Mouse (Mus musculus) heart, embryonic 14.5 days (tissue): ENCODE data around the gene Tcaf3. TPM values are rescaled to one million over a fixed set of nuclear protein-coding genes. Genes with fewer than 3 reads are reported as not detected.

Experiments
- ATAC-seq: fragments of 200-750 bp; cut with Nextera tagmentation; 2 replicates; pipeline ENCODE4 v1.8.0; 2017; ENCODE audit warnings: low read depth, moderate TSS enrichment; ENCODE audit not compliant: insufficient number of reproducible peaks, insufficient read depth, low FRiP score
- H3K27ac ChIP-seq, 2 experiments: fragments of 200-500 bp in 1 of 2; fragments of 300-500 bp in 1 of 2; sonication (generic) in 1 of 2; replicated peaks in 1 of 2; 2 replicates each; pipeline ENCODE4 v1.5.1; 2012 to 2014; ENCODE audit warnings: low read depth in 2 of 2, low read length in 2 of 2, control low read depth in 1 of 2, mild to moderate bottlenecking in 1 of 2, mixed read lengths in 1 of 2; ENCODE audit not compliant: control insufficient read depth in 1 of 2, insufficient read depth in 1 of 2
- H3K27me3 ChIP-seq: fragments of 300-500 bp; sonication (generic); 2 replicates; pipeline ENCODE4 v1.6.1; 2014; ENCODE audit warnings: mild to moderate bottlenecking, low read length, control low read depth; ENCODE audit not compliant: control insufficient read depth, insufficient read depth
- H3K36me3 ChIP-seq: fragments of 300-500 bp; sonication (generic); 2 replicates; pipeline ENCODE4 v1.6.1; 2014; ENCODE audit warnings: mild to moderate bottlenecking, control low read depth, low read length, mixed read lengths; ENCODE audit not compliant: control insufficient read depth, insufficient read depth
- H3K4me1 ChIP-seq, 2 experiments: fragments of 200-500 bp in 1 of 2; fragments of 300-500 bp in 1 of 2; sonication (generic) in 1 of 2; 2 replicates each; pipeline ENCODE4 v1.6.1; 2012 to 2014; ENCODE audit warnings: low read length in 2 of 2, control low read depth in 1 of 2, mixed read lengths in 1 of 2; ENCODE audit not compliant: control insufficient read depth in 2 of 2, insufficient read depth in 2 of 2
- H3K4me2 ChIP-seq: fragments of 300-500 bp; sonication (generic); 2 replicates; pipeline ENCODE4 v1.6.1; 2014; ENCODE audit warnings: mild to moderate bottlenecking, low read length
- H3K4me3 ChIP-seq, 2 experiments: fragments of 200-500 bp in 1 of 2; fragments of 300-500 bp in 1 of 2; sonication (generic) in 1 of 2; 2 replicates each; pipeline ENCODE4 v1.5.1; 2012 to 2014; ENCODE audit warnings: low read length in 2 of 2, mild to moderate bottlenecking in 2 of 2, control low read depth in 1 of 2, low read depth in 1 of 2, moderate library complexity in 1 of 2; ENCODE audit not compliant: control insufficient read depth in 1 of 2, insufficient read depth in 1 of 2
- H3K9ac ChIP-seq: fragments of 300-500 bp; sonication (generic); 2 replicates; pipeline ENCODE4 v1.6.1; 2014; ENCODE audit warnings: mild to moderate bottlenecking, low read length
- H3K9me3 ChIP-seq: fragments of 300-500 bp; sonication (generic); 2 replicates; pipeline ENCODE4 v1.6.1; 2016; ENCODE audit warnings: low read length, control low read depth; ENCODE audit not compliant: control insufficient read depth
- WGBS: fragments of 180-500 bp; shearing (Covaris S2); extraction: QIAGEN DNeasy Blood & Tissue Kit; methylation state at CpG from one replicate; pipeline ENCODE4 v1.1.7; 2014; 5-methylcytosine and 5-hydroxymethylcytosine counted together
- polyA plus RNA-seq: library from polyadenylated mRNA; unstranded; fragments of >200 nt; fragmentation: Nextera tagmentation; extraction: Ambion mirVana; gene quantifications from 2 replicates; pipeline ENCODE4 v1.2.1, GENCODE M21; 2014

Gene Tcaf3
- polyA plus RNA-seq, 1 experiment from 2014 or later, result not detected

- H3K9me3 ChIP-seq, result no peaks in the 10 kb centered on the region
- 73% methylated on average over 17 of the region's 17 CpGs for WGBS
- ATAC-seq, result no peak
- H3K4me2 ChIP-seq, result no peak overlapping the region
- no peak overlapping the region for H3K9ac ChIP-seq
- no peak overlapping the region for H3K4me3 ChIP-seq
- no peaks in the 10 kb centered on the region for H3K36me3 ChIP-seq
- H3K4me1 ChIP-seq, result no peaks in the 10 kb centered on the region
- H3K27me3 ChIP-seq, result no peaks in the 10 kb centered on the region
- no peak overlapping the region for H3K27ac ChIP-seq
Observed at GRCm38 (mm10) chr6:42593138-42593882, 4.2 kb downstream of the Tcaf3 start.

- Histone ChIP-seq H3K27ac (no peak overlapping the region), H3K36me3 (no peaks in the 10 kb centered on the region), H3K27me3 (no peaks in the 10 kb centered on the region), H3K4me2 (no peak overlapping the region), H3K9ac (no peak overlapping the region), H3K4me3 (no peak overlapping the region), H3K4me1 (peaks cover 0 to 8% of the 10 kb centered on the region in 2 experiments; a peak in 2 of 4 replicates), H3K9me3 (no peaks in the 10 kb centered on the region)
- ATAC-seq, result no peak
- 72% methylated on average over 5 of the region's 5 CpGs for WGBS
Observed at GRCm38 (mm10) chr6:42586569-42586968, 10.9 kb downstream of the Tcaf3 start.

- peaks cover 0 to 8% of the 10 kb centered on the region in 2 experiments; a peak in 2 of 4 replicates for H3K4me1 ChIP-seq
- ATAC-seq, result no peak
- under 1% methylated on average over 7 of the region's 7 CpGs for WGBS
- H3K4me2 ChIP-seq, result peak overlapping the region; percentile 59
- peak overlapping the region in 1 of 2 experiments; percentile 27; a peak in 1 of 4 replicates for H3K4me3 ChIP-seq
- peak overlapping the region; percentile 35; the same call in 1 of the 2 replicates for H3K9ac ChIP-seq
- no peaks in the 10 kb centered on the region for H3K27me3 ChIP-seq
- H3K27ac ChIP-seq, result no peak overlapping the region
- H3K9me3 ChIP-seq, result no peaks in the 10 kb centered on the region
- H3K36me3 ChIP-seq, result no peaks in the 10 kb centered on the region
Observed at GRCm38 (mm10) chr6:42583488-42583872, 14.0 kb downstream of the Tcaf3 start.

DNA sequence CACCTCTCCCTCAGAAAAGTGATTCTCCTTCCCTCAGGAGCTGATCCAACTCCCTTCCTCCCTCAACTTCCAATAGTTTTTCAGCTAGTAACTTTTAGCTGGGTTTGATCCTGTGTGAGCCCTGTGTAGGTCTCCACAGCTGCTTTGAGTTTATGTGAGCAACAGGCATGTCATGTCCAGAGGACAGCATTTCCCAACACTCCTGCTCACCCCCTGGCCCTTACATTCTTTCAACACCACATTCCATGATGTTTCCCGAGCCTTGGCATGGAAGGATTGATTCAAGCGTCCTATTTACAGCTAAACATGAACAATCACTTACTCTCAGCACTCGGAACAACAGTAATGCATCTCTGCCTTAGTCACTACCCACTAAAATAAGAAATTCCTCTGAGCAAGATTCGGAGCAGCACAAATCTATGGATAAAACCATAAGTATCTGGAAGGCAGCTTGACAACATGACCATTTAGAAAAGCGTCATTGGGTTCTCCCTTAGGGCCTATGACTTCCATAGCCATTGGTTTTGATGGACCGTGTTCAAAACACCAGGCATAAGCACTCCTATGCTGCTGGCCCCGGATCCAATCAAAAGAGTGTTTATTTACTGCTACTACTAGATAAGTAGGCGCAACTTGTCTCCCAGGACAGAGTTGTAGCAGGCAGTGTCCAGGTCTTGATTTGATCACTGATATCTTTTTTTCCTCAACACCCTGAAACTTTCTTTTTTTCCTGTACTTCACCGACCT lies 14.6 kb downstream of the Tcaf3 start:
- H3K4me2 ChIP-seq, result peak overlapping the region; percentile 59
- no peaks in the 10 kb centered on the region for H3K9me3 ChIP-seq
- no peaks in the 10 kb centered on the region for H3K27me3 ChIP-seq
- peaks cover 0 to 8% of the 10 kb centered on the region in 2 experiments; a peak in 2 of 4 replicates for H3K4me1 ChIP-seq
- no peak for ATAC-seq
- peak overlapping the region in 1 of 2 experiments; percentile 27; a peak in 1 of 4 replicates for H3K4me3 ChIP-seq
- 40% methylated on average over 9 of the region's 9 CpGs for WGBS
- no peak overlapping the region for H3K27ac ChIP-seq
- no peaks in the 10 kb centered on the region for H3K36me3 ChIP-seq
- H3K9ac ChIP-seq, result peak overlapping the region; percentile 35; the same call in 1 of the 2 replicates

DNA sequence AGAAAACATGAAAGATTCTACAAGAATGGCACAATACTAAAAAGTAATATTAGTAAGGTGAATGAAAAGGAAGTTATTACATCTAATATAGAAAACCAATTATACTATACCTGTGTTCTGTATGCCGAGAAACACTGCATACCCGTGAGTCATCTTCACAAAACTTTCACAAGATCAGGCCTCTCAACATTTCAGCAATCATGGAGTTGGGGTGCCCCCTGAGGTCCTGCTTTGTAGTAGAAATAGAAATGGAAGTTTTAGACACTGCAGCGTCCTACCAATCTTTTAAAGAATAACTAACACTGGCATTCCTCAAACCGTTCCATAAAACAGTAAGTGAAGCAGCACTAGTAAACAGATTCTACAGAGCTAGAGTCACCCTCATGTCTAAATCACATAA lies 18.8 kb downstream of the Tcaf3 start:
- no peak overlapping the region for H3K9ac ChIP-seq
- no peak for ATAC-seq
- H3K36me3 ChIP-seq, result no peaks in the 10 kb centered on the region
- no peak overlapping the region for H3K27ac ChIP-seq
- peaks cover 0 to 8% of the 10 kb centered on the region in 2 experiments; a peak in 2 of 4 replicates for H3K4me1 ChIP-seq
- WGBS, result 60% methylated on average over 4 of the region's 4 CpGs
- no peak overlapping the region for H3K4me3 ChIP-seq
- no peak overlapping the region for H3K4me2 ChIP-seq
- H3K9me3 ChIP-seq, result no peaks in the 10 kb centered on the region
- no peaks in the 10 kb centered on the region for H3K27me3 ChIP-seq

DNA sequence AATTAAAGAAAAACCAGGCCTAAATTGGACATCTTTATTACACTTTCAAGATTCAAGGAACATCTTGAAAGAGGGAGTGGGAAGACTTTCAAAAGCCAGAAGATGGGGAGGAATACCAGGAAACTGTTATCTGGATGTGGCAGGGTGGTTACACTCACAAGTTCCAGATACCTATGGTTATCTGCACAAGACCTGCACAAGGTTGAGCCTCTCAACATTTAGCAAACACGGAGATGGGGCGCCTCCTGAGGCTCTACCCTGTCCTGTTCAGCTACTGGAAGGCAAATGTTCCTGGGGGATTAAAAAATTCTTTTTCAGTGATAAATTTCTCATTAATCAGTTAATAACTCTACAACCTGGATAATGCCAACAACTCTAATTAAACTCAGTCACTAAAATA lies 20.1 kb downstream of the Tcaf3 start:
- H3K27ac ChIP-seq, result no peak overlapping the region
- no peaks in the 10 kb centered on the region for H3K9me3 ChIP-seq
- H3K4me1 ChIP-seq, result no peaks in the 10 kb centered on the region
- H3K36me3 ChIP-seq, result no peaks in the 10 kb centered on the region
- H3K27me3 ChIP-seq, result no peaks in the 10 kb centered on the region
- H3K9ac ChIP-seq, result no peak overlapping the region
- ATAC-seq, result no peak
- H3K4me2 ChIP-seq, result no peak overlapping the region
- H3K4me3 ChIP-seq, result no peak overlapping the region
- WGBS, result 84% methylated on average over 2 of the region's 2 CpGs

GRCm38 (mm10) chr6:42568205-42568604 lies 29.3 kb downstream of the Tcaf3 start:
- ATAC-seq, result no peak
- no peak overlapping the region for H3K4me3 ChIP-seq

More at GRCm38 (mm10) chr6:42568205-42568604, 29.3 kb downstream of the Tcaf3 start:
- H3K36me3 ChIP-seq, result no peaks in the 10 kb centered on the region
- no peak overlapping the region for H3K9ac ChIP-seq
- H3K27me3 ChIP-seq, result no peaks in the 10 kb centered on the region
- no peak overlapping the region for H3K4me2 ChIP-seq
- 69% methylated on average over 2 of the region's 2 CpGs for WGBS
- H3K4me1 ChIP-seq, result no peaks in the 10 kb centered on the region
- no peak overlapping the region for H3K27ac ChIP-seq
- no peaks in the 10 kb centered on the region for H3K9me3 ChIP-seq
